Mouse (Mus musculus) liver, postnatal 0 days (tissue): ENCODE measurements at regions not wholly inside any gene's neighbourhood (a gene's known extent, or its start where the extent isn't known, plus 50 kb on each side); places are given as distances from the start of the nearest gene placed in this dataset.

ENCODE experiments used
- CTCF ChIP-seq: sonication (generic); IDR thresholded peaks from 2 replicates; pipeline ENCODE4 v1.5.1; 2016; ENCODE audit warnings: antibody characterized with exemption, low read depth
- EP300 ChIP-seq: IDR thresholded peaks from 2 replicates; pipeline ENCODE4 v1.6.1; 2016; ENCODE audit warnings: antibody characterized with exemption, low read depth, mild to moderate bottlenecking

GRCm38 (mm10) chr13:107207354-107208181 lies 185.6 kb upstream of the Kif2a start:
- TF ChIP-seq CTCF = no peak
- TF ChIP-seq EP300 = no peak
